Mouse (Mus musculus) testis, postnatal 10 days (tissue): Measurements from ENCODE around the gene Cry2.

ENCODE experiments used
- DNase-seq: peaks from one replicate; pipeline ENCODE4 v3.0.0; 2021; ENCODE audit warnings: low spot score

Gene Cry2

DNA sequence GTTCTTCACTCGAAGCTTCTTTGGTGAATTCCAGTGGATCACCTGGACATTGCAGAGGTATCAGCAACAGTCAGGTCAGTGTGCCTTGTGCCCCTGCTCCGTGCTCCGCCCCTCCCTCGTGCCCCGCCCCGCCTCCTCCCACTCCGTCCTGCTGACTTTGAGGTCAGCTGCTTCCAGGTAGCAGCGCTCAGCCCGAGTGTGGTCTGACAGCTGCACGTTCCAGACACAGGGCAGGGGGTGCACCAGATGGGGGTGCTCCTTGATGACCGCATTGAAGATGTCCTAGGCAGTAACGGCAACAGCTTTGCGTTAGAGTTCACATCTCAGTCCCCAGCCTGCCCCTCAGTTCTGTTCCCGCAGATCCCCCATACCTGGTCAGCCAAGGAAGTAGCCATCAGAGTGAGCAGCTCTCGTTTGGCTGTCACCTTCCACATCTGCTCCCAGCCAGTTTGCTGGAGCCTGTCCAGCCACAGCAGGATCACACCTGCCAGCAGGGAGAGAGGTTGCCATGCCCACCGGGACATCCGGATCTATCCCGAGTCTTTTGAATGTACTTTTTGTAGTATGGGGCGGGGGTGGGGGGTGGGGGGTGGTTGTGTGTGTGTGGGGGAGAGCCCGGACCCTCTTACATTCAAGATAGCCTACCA is 66.3 kb downstream of the Cry2 start:
- no peak for DNase-seq

DNA sequence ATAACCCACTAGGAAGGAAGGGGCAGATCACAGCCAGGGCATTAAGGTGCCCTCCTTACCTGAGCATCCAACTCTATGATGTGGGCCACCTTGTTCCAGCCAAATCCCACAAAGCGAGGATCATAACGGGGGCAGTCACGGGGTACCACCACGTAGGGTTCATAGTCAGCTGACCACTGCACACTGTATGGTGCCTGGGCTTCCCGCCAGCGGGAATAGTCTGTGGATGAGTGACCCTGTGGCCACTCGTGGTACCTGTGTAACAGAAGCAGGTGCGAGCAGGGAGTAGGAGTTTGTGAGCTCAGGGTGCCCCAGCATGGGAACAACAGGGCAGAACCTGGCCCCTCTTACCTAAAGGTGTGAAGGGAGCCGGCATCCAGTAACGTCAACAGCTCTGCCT is 68.3 kb downstream of the Cry2 start:
- no peak for DNase-seq

GRCm38 (mm10) chr2:92364086-92364485 is 69.8 kb downstream of the Cry2 start:
- no peak for DNase-seq

- DNase-seq: no peak
Measured at GRCm38 (mm10) chr2:92362571-92363228, 71.1 kb downstream of the Cry2 start.

GRCm38 (mm10) chr2:92361795-92362194 is 72.0 kb downstream of the Cry2 start:
- DNase-seq: no peak

DNA sequence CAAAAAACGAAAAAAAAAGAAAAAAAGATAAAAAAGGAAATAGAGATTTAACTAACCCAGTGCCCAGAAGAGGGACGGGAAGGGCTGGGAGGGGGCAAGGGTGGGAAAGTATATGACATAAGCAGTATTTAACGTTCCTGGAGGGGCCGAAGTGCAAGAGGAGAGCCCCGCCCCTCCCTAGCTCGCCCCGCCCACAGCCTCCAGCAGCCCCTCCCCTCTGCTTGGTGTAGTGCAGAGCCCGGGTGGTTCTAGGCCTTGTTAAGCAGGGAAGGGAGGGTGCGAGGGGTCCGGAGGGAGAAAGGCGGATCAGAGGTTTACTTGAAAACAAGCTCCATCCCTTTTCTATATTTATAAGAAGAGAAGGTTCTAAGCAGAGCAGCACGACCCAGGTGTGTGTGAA is 73.0 kb downstream of the Cry2 start:
- no peak for DNase-seq

- DNase-seq: no peak
Measured at GRCm38 (mm10) chr2:92360186-92360823, 73.5 kb downstream of the Cry2 start.

- no peak for DNase-seq
Measured at GRCm38 (mm10) chr2:92359301-92359700, 74.5 kb downstream of the Cry2 start.

DNA sequence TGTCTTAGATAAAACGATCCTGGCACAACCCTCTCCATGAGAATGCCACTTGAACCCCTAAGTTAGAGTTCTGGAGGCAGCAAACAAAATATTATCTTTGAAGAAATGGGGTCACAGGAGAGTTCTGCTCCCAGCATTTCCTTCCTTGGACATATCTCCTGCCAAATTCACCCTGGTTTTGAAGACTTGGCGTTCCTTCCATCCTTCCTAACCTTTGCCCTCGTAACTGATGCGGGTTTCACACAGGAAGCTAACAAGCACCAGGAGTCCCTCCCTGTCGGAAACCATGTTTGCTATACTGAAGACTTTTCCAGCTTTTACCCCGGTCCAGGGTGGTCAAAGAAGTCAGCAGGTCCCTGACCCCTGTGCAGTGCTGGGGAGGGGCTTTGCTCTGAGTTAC is 79.6 kb downstream of the Cry2 start:
- no peak for DNase-seq
